Mouse (Mus musculus) lung, embryonic 14.5 days (tissue): ENCODE results near the gene Clpb. TPM values are rescaled to one million over a fixed set of nuclear protein-coding genes. Genes with fewer than 3 reads are reported as not detected.
A peak's percentile ranks its signal among the peaks of the same experiment; 100 is the strongest.

Experiments used
- ATAC-seq: fragments of 200-750 bp; cut with Nextera tagmentation; 2 replicates; pipeline ENCODE4 v1.8.0; 2017; ENCODE audit warnings: mild to moderate bottlenecking, moderate TSS enrichment, moderate library complexity; ENCODE audit not compliant: insufficient read depth
- DNase-seq: peaks from one replicate; pipeline ENCODE4 v3.0.0-alpha.2; 2015
- H3K27ac ChIP-seq: fragments of 300-500 bp; sonication (generic); 2 replicates; pipeline ENCODE4 v1.5.1; 2014; ENCODE audit warnings: low read depth, mild to moderate bottlenecking, moderate library complexity
- H3K27me3 ChIP-seq: fragments of 300-500 bp; sonication (generic); 2 replicates; pipeline ENCODE4 v1.6.1; 2014; ENCODE audit warnings: low read length, control low read depth; ENCODE audit not compliant: insufficient read depth
- H3K36me3 ChIP-seq: fragments of 300-500 bp; sonication (generic); 2 replicates; pipeline ENCODE4 v1.6.1; 2014; ENCODE audit warnings: control low read depth; ENCODE audit not compliant: insufficient read depth
- H3K4me1 ChIP-seq: fragments of 300-500 bp; sonication (generic); 2 replicates; pipeline ENCODE4 v1.6.1; 2014; ENCODE audit warnings: antibody characterized with exemption, control low read depth; ENCODE audit not compliant: insufficient read depth
- H3K4me2 ChIP-seq: fragments of 300-500 bp; sonication (generic); 2 replicates; pipeline ENCODE4 v1.6.1; 2014; ENCODE audit warnings: mild to moderate bottlenecking
- H3K4me3 ChIP-seq: fragments of 300-500 bp; sonication (generic); 2 replicates; pipeline ENCODE4 v1.5.1; 2014; ENCODE audit warnings: low read depth, low read length
- H3K9ac ChIP-seq: fragments of 300-500 bp; sonication (generic); 2 replicates; pipeline ENCODE4 v1.6.1; 2014
- H3K9me3 ChIP-seq: fragments of 300-500 bp; sonication (generic); 2 replicates; pipeline ENCODE4 v1.6.1; 2016; ENCODE audit warnings: low read depth, low read length, control low read depth
- CTCF ChIP-seq: IDR thresholded peaks from 2 replicates; pipeline ENCODE4 v1.5.1; 2016; ENCODE audit warnings: antibody characterized with exemption, low read depth
- WGBS: fragments of 180-500 bp; shearing (Covaris S2); extraction: QIAGEN DNeasy Blood & Tissue Kit; methylation state at CpG from one replicate; pipeline ENCODE4 v1.1.7; 2014; 5-methylcytosine and 5-hydroxymethylcytosine counted together
- polyA plus RNA-seq: library from polyadenylated mRNA; unstranded; fragments of >200 nt; fragmentation: Nextera tagmentation; extraction: Ambion mirVana; gene quantifications from 2 replicates; pipeline ENCODE4 v1.2.1, GENCODE M21; 2014

Clpb gene
- polyA plus RNA-seq, 1 experiment from 2014 or later = 55.6 TPM

DNA sequence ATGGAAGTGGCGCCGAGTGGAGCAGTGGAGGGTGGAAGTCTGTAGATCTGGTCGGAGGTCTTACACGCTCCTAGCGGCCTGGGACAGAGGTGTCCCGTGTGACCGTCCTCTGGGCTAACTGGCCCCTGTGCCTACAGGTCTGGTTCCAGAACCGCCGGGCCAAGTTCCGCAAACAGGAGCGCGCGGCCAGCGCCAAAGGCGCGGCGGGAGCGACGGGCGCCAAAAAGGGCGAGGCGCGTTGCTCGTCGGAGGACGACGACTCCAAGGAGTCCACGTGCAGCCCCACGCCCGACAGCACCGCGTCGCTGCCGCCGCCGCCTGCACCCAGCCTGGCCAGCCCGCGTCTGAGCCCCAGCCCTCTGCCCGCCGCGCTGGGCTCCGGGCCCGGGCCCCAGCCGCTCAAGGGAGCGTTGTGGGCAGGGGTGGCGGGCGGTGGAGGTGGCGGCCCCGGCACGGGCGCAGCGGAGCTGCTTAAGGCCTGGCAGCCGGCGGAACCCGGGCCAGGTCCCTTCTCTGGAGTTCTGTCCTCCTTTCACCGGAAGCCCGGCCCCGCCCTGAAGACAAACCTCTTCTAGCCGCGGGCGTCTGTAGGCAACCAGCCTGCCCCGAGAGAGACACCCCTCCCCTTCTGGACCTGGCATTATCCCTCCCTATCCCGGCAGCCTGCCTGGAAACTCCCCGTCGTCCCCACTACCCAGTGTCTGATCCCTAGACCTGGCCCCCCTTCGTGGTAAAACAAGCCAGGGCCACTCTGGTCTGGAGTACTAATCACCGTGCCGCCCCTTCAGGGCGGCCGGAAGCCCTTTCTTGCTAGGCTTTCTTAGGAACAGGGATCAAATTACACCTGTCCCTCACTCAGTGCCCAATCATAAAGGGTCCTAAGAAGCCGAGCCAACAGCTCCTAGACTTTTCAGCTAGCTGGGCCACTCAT lies 158.4 kb downstream of the Clpb start:
- H3K27me3 ChIP-seq = peaks cover 54% of the 10 kb centered on the region
- DNase-seq = peak; percentile 80
- H3K4me3 ChIP-seq = peak overlapping the region; percentile 45
- peak overlapping the region; percentile 84 for H3K4me2 ChIP-seq
- peaks cover 42% of the 10 kb centered on the region for H3K36me3 ChIP-seq
- H3K4me1 ChIP-seq = no peaks in the 10 kb centered on the region
- peak overlapping the region; percentile 65 for H3K9ac ChIP-seq
- H3K9me3 ChIP-seq = no peaks in the 10 kb centered on the region
- no peak for TF ChIP-seq CTCF
- H3K27ac ChIP-seq = peak overlapping the region; percentile 84
- peak; percentile 84 for ATAC-seq
- under 1% methylated on average over 68 of the region's 71 CpGs for WGBS

DNA sequence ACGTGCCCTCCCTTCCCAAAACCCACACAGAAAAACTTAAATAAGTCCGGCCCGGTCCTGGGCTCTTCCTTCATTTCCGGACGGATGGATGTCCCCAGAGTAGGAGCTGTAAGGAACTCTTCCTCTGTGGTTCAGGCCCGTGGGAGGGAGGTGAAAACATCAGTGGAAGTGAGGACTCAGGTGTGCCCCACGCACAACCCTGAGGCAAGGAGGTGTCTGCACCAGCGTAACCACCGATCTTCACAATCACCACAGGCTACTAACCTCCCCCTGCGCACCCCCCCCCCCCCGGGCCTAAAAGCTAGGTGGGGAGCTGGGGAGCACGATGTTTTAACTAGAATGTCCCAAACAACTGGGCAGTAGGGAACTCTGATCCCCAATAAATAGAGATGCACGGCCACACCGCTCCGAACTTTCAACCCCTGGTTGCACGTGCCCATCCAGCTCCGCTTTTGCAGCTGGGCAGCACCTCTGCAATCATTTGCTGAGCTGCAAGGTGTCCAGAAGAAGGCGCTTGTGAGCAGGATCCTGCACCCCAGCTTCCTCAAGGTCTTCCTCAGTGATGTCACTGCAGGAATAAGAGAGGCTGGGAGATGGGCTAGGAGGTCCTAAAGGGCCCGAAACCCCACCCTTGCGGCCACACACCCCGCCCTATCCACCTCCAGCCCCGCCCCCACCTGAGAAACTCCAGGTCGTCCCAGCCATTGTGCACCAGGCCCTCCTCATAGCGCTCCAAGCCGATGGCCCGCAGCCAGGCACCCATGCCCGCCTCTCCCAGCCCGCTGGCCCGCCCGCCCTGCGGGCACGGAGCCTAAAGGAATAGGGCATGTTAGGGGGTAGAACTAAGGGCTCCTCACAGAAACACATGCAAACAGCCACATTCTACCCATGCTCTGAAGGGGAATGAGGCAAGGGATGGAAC lies 159.7 kb downstream of the Clpb start:
- peaks cover 41% of the 10 kb centered on the region for H3K27me3 ChIP-seq
- peak; percentile 9; the same call in 1 of the 2 replicates for ATAC-seq
- H3K4me2 ChIP-seq = peak overlapping the region; percentile 84; the same call in 1 of the 2 replicates
- DNase-seq = peak; percentile 58
- H3K27ac ChIP-seq = no peak overlapping the region
- TF ChIP-seq CTCF = peak; percentile 54
- H3K4me3 ChIP-seq = no peak overlapping the region
- WGBS = 36% methylated on average over 32 of the region's 32 CpGs
- H3K9ac ChIP-seq = no peak overlapping the region
- peaks cover 54% of the 10 kb centered on the region for H3K36me3 ChIP-seq
- no peaks in the 10 kb centered on the region for H3K9me3 ChIP-seq
- no peaks in the 10 kb centered on the region for H3K4me1 ChIP-seq

GRCm38 (mm10) chr7:101823758-101824630 lies 160.6 kb downstream of the Clpb start:
- no peak overlapping the region for H3K9ac ChIP-seq

DNA sequence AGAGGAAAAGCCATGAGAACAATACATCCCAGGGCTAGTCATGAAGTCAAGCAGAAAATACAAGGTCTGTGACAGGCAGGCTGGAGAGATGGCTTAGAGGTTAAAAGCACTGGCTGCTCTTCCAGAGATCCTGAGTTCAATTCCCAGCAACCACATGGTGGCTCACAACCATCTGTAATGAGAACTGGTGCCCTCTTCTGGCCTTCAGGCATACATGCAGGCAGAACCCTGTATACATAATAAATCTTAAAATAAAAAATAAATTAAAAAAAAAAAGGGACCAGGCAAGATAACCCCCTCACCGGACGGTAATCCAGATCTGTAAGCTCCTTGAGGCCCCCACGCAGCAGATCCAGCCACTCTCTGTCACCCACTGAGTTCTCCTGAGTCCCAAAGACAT lies 166.9 kb downstream of the Clpb start:
- DNase-seq (no peak), ATAC-seq (no peak)
- peak; percentile 41 for TF ChIP-seq CTCF
- no peak overlapping the region for H3K4me3 ChIP-seq
- H3K4me2 ChIP-seq = no peak overlapping the region
- no peaks in the 10 kb centered on the region for H3K27me3 ChIP-seq
- no peak overlapping the region for H3K27ac ChIP-seq
- peaks cover 90% of the 10 kb centered on the region for H3K36me3 ChIP-seq
- H3K9ac ChIP-seq = no peak overlapping the region
- no peaks in the 10 kb centered on the region for H3K9me3 ChIP-seq
- H3K4me1 ChIP-seq = peaks cover 6% of the 10 kb centered on the region; the same call in 1 of the 2 replicates
- WGBS = 89% methylated on average over 3 of the region's 3 CpGs

More at GRCm38 (mm10) chr7:101823758-101824630, 160.6 kb downstream of the Clpb start:
- Histone ChIP-seq H3K4me2 (no peak overlapping the region), H3K27me3 (peaks cover 32% of the 10 kb centered on the region), H3K27ac (no peak overlapping the region), H3K4me1 (no peaks in the 10 kb centered on the region), H3K4me3 (no peak overlapping the region), H3K36me3 (peaks cover 63% of the 10 kb centered on the region), H3K9me3 (no peaks in the 10 kb centered on the region)
- no peak for ATAC-seq
- no peak for DNase-seq
- 79% methylated on average over 18 of the region's 18 CpGs for WGBS
- TF ChIP-seq CTCF = no peak

DNA sequence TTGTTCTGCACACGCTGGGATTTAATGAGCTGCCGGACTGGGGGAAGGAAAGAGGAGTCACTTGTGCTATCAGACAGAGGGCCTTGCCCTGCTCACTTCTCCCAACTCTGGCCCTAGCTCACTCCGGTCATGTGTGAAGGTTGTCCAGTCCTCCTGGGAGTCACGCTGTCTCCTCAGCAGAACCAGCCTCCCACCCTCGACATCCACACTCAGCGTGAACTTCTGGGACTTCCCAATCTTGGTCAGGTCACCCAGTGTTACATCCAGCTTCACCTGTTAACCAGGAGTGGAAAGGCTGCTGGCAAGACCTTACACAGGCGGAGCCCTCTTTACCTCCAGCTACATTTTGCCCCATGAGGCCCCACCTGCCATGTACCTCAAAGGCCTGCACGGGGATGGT lies 168.0 kb downstream of the Clpb start:
- WGBS = 96% methylated on average over 8 of the region's 8 CpGs
- Histone ChIP-seq H3K9me3 (no peaks in the 10 kb centered on the region), H3K27me3 (no peaks in the 10 kb centered on the region), H3K4me2 (no peak overlapping the region), H3K36me3 (peaks cover 80% of the 10 kb centered on the region), H3K4me3 (no peak overlapping the region), H3K4me1 (peaks cover 10% of the 10 kb centered on the region; the same call in 1 of the 2 replicates), H3K9ac (no peak overlapping the region), H3K27ac (no peak overlapping the region)
- ATAC-seq = no peak
- TF ChIP-seq CTCF = no peak
- DNase-seq = no peak

DNA sequence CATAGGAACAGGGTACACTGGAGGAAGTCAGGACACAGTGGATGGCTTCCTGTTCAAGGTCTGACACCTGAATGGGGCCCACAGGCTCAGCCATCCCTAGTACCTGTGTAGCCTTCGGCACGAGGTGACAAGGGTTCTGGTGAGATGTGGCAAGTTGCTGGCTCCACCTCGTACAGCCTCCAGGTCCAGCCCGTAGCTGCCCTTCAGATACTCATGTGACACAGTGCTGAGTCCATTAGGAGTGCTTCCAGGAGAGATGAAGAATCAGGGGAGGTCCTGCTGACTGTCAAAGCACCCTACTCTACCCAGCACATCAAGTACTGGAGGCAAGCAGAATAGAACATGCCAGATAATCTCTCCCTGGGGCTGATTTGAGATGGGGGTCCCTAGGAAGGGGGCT lies 168.9 kb downstream of the Clpb start:
- peaks cover 70% of the 10 kb centered on the region for H3K36me3 ChIP-seq
- no peak for ATAC-seq
- no peaks in the 10 kb centered on the region for H3K27me3 ChIP-seq
- H3K9ac ChIP-seq = no peak overlapping the region
- 93% methylated on average over 4 of the region's 4 CpGs for WGBS
- peaks cover 10% of the 10 kb centered on the region; the same call in 1 of the 2 replicates for H3K4me1 ChIP-seq
- TF ChIP-seq CTCF = no peak
- no peak overlapping the region for H3K27ac ChIP-seq
- H3K9me3 ChIP-seq = no peaks in the 10 kb centered on the region
- no peak overlapping the region for H3K4me2 ChIP-seq
- DNase-seq = no peak
- no peak overlapping the region for H3K4me3 ChIP-seq
